Mouse (Mus musculus) layer of hippocampus, postnatal 25 days (tissue): ENCODE data around the gene Snx17. TPM values are rescaled to one million over a fixed set of nuclear protein-coding genes. Genes with fewer than 3 reads are reported as not detected.
"Not testable (repeated sequence)": the region's sequence is repeated elsewhere in the genome, so short reads cannot be mapped to it uniquely, and the experiment has no call there.

Experiments
- DNase-seq, 2 experiments: peaks; one replicate each; pipeline ENCODE4 v3.0.0; 2022; ENCODE audit warnings: mixed read lengths in 2 of 2, low spot score in 1 of 2; ENCODE audit errors: extremely low spot score in 1 of 2
- total RNA-seq, 2 experiments: library from RNA; stranded (reverse); gene quantifications; 2 replicates each; pipeline ENCODE4 v1.2.3; 2021

Snx17 gene
- total RNA-seq, 2 experiments from 2014 or later: 76.8 to 83.9 TPM

GRCm38 (mm10) chr5:31195671-31196070 is 2.6 kb downstream of the Snx17 start:
- no peak for DNase-seq

DNA sequence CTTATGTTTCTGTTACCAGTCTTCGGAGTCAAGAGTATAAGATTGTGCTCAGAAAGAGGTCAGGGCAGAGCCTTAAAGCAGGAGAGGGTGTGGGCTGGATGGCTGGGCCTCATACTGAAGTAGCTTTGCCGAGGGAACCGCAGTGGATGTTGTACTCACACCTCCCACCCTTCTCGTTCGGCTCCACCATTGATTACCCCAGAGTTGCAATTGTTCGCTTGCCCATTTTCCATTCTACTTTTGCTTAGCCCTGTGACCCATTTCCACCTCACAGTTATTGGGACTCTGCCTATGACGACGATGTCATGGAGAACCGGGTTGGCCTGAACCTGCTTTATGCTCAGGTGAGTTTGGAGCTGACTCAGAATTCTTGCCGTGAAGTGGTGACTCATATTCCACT is 3.2 kb downstream of the Snx17 start:
- DNase-seq: no peak

DNA sequence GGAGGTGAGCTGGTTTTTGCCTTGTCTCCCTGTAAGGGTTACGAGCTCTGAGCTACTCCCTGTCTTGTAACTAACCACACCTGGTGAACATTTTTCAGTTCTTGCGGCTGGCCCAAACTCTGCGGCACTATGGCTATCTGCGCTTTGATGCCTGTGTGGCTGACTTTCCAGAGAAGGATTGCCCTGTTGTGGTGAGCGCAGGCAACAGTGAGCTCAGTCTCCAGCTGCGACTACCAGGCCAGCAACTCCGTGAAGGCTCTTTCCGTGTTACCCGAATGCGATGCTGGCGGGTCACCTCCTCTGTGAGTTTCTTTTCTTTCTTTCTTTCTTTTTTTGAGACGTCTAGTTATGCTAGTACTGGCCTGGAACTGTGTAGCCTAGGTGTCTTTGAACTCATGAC is 4.0 kb downstream of the Snx17 start:
- no peak for DNase-seq

GRCm38 (mm10) chr5:31198170-31198569 is 5.1 kb downstream of the Snx17 start:
- DNase-seq: no peak

DNA sequence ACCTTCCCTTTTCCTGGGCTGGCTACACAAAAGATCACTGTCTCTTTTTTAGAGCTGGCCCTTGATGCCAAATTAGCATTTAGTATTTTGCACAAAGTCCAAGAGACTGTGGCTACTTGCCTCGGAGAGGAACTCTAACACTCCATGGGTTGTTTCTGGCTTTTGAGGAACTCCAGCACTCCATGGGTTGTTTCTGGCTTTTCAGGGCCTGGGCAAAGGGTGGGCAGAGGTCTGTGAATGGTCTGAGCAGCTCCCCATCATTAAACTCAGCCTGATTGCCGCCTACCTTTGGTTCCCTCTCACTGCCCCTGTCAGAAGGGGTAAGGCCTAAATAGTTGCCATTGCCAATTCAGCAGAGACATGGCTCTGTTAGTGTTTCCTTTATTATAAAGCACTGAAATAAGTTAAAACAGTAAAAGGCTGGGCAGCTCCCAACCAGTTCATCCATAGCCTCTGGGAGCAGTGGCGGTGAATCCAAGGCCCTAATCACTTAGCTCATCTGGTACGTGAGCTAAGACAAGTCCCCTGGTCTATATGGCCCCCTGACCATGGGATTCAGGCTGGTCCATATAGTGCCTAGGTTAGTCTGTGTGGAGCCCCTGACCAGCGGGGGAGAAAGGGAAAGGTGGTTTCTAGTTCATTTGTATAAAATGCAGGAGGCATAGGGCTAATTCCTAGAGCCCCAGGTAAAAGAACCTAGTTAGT is 5.7 kb downstream of the Snx17 start:
- DNase-seq: no peak

DNA sequence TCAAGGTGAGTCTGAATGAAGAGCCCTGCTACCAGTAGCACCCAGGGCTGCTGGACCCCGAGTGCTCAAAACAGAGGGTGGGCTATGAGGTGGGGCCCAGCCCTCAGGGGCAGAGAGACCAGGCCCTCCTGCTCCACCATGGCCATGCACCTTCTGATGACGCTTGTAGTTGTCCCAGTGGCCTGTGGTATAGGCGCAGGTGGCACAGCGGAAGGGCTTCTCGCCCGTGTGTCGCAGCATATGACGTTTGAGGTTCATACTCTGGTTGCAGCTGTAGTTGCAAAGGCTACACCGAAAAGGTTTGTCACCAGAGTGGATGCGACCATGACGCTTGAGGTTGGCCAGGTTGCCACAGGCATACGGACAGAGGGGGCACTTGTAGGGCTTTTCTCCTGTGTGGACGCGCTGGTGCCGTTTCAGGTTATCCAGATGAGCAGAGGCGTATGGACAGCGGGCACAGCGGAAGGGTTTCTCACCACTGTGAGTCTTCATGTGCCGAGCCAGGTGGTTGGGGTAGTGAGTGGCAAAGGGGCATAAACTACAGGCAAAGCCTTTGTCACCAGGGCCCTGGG is 6.4 kb downstream of the Snx17 start:
- no peak for DNase-seq

- peak in 1 of 2 experiments; percentile 17 for DNase-seq
These were observed 6.9 kb downstream of the Snx17 start for GRCm38 (mm10) chr5:31199893-31200292.

DNA sequence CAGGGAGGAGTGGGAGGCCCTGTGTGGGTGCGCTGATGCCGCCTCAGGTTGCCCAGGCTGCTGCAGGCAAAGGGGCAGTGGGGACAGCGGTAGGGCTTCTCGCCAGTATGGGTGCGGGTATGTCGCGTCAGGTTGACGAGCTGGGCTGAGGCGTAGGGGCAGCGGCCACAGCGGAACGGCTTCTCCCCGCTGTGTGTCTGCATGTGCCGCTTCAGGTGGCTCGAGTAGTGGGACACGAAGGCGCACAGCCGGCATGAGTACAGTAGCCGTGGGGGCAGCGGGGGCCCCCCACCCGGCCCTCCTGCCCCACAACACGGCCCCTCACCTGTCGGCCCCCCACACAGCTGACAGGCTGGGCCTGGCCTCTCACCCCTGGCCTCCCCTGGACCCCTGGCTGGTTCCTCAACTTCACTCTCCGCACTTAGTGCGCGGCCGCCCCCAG is 7.3 kb downstream of the Snx17 start:
- DNase-seq: peak in 1 of 2 experiments; percentile 23

DNA sequence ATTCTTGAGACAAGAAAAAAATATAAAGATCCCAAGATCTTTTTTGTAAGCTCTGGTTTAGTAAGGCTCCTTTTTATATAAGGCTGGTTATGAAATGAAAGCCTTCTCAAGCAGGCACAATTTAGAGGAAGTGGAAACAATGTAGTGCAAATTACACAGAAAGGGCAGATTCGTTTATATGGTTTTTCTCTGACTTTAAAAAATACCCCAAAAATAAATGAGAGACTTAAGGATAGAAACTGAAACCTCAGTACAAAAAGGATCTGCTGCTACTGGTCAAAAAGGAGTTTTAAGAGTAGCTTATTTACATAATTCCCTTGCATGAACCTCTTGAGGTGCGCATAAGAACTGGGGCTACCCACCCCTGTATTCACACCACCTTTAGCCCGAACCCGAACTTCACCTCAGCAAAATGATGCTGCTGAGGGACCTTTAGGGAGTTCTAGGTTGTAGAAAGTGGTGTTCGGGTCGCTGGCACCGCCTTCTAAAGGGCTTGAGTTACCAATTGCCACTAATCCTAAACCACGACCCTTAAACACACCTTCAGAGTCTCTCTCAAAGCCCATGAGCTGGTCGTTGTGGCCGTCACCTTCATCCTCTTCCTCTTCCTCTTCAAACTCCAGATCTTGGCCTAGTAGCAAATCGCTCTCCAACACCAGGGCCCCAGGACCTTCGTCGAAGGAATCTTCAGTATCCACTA is 8.2 kb downstream of the Snx17 start:
- DNase-seq: no peak

DNA sequence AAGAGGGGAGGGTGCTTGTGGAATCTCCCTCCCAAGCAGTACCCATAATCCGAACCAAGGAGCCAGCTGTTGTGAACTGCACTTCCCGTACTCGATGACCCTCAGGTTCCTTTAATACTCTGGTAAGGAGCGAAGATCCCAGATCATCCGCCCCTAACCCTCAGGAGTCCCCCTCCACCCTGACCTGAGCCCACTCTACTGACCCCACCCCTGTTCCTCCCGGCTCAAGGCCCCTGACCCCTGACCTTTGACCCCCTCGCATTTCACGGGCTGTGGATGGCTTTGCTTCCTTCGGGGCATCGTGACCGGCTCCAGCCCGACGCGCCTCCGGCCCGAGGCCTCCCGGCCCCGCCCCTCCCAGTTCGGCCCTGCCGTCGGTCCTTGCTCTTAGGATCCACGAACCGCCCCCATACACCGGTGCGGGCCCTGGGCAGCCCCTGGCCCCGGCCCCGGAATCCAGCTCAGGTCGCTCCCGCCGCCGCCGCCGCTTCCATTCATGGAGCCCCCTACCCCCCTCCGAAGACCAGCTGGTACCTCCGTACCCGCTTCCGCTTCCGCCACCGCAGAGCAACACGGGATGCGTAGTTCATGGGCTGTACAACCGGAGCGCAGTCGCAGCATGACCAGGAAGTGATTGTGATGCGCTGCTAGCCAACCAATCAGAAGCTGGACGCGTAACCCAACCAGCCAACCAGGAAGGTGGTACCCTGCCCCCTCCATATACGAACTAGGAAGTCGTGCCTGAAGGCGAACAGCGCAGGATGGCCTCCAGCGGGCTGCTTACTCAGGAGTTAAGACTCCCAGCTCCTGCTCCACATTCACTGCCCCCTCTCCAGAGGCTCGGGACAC is 8.9 kb downstream of the Snx17 start, which contains the start of gene Zfp513:
TSS of gene Zfp513 (minus strand) at position 562 of the 849 bp plus-strand sequence.
- peak; percentile 86 for DNase-seq

GRCm38 (mm10) chr5:31202933-31203332 is 9.9 kb downstream of the Snx17 start:
- DNase-seq: no peak

GRCm38 (mm10) chr5:31203866-31204265 is 10.8 kb downstream of the Snx17 start:
- DNase-seq: no peak

DNA sequence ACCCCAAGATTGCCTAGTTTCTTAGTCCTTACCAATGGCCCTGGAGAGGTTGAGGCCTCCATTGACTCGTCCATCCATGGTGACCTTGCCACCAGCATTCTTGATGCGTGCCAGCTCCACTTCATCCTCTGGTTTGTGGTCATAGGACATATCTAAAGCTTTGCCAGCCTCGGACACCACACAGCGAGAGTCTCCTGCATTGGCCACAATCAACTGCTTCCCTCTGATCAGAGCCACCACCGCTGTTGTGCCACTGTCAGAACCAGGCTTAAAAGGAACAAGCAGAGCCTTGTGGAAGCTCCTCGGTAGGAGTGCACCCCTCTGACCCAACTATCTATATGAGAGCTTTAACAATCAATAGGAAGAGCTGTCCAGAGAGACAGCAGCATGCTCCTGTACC is 11.4 kb downstream of the Snx17 start:
- no peak for DNase-seq

GRCm38 (mm10) chr5:31216554-31216953 is 23.5 kb downstream of the Snx17 start:
- DNase-seq: not testable (repeated sequence)

DNA sequence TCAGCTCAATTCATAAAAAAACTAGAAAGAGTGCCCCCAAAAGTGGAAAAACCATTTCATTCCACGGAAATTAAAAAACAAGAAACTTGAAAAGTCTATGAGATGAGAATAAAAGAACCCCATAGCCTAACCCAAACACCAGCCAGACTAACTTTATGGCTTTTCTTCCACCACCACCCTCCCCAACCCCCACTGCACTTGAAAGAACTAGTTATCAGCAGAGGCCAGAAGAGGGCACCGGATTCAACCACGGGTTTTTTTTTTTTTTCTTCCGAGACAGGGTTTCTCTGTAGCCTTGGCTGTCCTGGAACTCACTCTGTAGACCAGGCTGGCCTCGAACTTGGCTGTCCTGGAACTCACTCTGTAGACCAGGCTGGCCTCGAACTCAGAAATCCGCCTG is 25.3 kb downstream of the Snx17 start:
- DNase-seq: no peak

- no peak for DNase-seq
These were observed 26.0 kb downstream of the Snx17 start for GRCm38 (mm10) chr5:31219070-31219469.

DNA sequence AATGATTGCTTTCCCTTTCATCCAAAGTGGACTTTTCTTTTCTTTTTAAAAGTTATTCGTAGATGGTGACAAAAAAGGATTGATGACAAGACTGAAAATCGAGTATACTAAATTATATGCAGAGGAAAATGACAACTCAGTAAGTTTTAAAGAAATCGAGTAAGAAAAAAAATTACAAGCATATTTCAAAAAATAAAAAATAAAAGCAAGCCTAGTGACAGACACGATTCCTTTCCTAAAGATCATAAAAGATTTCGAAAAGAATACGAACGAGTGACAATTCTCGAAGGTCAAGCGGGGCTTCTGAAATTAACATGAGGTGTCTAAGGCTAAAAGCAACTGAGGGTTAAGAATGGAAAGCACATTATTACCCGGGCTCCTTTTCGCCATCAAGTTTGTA is 26.4 kb downstream of the Snx17 start:
- DNase-seq: no peak

DNA sequence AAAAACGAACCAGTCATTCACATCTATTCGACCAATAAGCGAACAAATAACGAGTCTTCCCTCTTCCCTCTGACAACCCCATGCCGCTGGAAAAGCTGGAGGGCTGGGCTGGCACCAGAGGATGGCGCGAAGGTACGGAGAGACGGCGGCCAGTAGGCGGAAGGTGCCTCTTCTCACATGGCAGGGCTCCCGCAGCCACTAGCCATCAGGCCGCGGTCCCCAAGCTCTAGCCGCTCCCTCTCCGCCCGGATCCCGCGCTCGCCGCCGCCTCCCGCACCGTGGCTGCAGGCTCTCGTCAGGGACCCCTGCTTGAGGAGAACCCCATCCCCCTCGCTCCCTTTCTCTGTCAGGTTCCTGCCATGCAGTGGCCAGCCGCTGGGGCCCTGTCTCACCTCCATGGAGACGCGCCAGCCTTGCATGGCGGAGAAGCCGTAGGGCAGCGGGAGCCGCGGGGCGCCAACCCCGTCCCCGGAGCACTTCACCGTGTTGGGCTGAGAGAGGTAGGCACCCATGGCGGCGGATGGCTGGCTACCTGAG is 27.0 kb downstream of the Snx17 start:
- DNase-seq: peak; percentile 27 to 44

DNA sequence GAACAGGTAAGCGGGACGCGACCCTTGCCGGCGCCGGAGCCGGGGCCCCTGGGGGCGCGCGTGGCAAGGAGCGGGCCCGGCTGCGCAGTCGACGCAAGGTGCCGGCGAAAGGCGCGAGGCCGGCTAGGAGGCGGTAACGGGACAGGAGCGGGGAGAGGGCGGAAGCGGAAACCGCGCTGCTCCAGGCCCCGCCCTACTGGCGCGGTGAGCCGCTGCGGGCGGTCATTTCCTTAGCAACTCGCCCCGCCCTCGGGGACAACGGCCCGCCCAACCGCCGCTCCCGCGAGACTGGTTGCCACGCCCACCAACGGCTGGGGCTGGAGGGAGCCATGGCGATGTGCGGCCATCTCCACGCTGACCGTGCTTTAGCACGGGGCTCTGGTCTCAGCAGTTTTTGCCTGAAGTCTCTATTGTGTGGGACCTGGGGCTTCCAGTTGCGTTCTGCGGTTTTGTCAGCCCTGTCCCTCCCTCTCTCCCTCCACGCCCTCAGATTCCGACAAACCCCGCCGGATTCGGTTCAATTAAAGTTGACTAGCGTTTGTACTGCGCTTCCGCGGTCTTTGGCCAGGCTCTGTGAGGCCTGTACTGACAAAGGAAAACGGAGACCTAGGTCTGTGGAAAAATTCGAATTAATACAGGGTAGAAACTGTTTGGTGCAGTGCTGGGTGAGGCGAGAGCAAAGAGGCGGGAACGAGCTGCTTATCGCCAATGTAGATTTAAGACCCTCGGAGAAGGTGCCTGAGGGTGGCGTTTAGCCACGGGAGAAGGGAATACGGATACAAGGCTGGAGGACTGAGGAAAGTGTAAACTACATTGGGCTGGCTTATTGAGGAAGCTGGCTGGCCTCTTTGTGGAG is 27.6 kb downstream of the Snx17 start, which contains the start of gene Ppm1g:
TSS of gene Ppm1g (minus strand) at position 240 of the 856 bp plus-strand sequence.
- DNase-seq: peak; percentile 92 to 94
